Mouse (Mus musculus): ENCODE results near the gene Hist4h4. TPM values are rescaled to one million over a fixed set of nuclear protein-coding genes. Genes with fewer than 3 reads are reported as not detected.

Gene Hist4h4
- polyA plus RNA-seq, 1 experiment, result 1.2 TPM

DNA sequence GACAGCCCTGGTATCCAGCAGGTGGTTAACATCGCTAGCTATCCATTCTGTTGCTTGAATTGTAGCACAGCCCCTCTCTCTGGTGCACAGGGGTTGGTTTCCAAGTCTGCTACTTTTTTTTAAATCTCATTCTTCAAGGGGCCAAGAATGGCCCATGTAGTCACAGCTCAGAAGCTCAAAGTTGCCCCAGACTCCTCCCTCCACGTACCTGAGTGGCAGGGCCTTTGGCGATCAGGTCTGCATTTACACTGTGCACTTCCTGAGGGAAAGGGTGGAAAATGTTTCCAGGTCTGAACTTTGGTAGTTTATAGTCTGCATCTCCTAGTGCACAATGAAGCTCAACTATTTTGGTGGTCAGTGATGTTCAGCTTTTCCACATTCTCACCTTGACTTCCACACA is 43.1 kb upstream of the Hist4h4 start:
- Histone ChIP-seq H3K4me1 (ENCODE audit: control insufficient read depth, insufficient read depth, insufficient read length) (0 out of 2 replicates have a peak, but pooled peaks cover 5% of the 10 kb centered on the region), H3K36me3 (ENCODE audit: control insufficient read depth, insufficient read depth, low read length) (no peaks in the 10 kb centered on the region), H3K4me3 (ENCODE audit: extremely low read depth, insufficient read depth, insufficient read length) (no peak overlapping the region), H3K27me3 (ENCODE audit: control insufficient read depth, insufficient read depth, low read length) (no peaks in the 10 kb centered on the region), H3K27ac (ENCODE audit: insufficient read depth, low read length) (no peak overlapping the region)
- DNase-seq (ENCODE audit: low read depth in 1 of 2, low spot score in 2 of 2), result no peak
- WGBS, result 96% methylated on average over 3 of the region's 3 CpGs
- TF ChIP-seq POLR2A (IDR thresholded peaks at IDR 0.05; ENCODE audit: low read depth, low read length) (no peak), CTCF (IDR thresholded peaks at IDR 0.05; ENCODE audit: extremely low read depth, insufficient read depth, insufficient read length, insufficient replicate concordance) (no peak)

DNA sequence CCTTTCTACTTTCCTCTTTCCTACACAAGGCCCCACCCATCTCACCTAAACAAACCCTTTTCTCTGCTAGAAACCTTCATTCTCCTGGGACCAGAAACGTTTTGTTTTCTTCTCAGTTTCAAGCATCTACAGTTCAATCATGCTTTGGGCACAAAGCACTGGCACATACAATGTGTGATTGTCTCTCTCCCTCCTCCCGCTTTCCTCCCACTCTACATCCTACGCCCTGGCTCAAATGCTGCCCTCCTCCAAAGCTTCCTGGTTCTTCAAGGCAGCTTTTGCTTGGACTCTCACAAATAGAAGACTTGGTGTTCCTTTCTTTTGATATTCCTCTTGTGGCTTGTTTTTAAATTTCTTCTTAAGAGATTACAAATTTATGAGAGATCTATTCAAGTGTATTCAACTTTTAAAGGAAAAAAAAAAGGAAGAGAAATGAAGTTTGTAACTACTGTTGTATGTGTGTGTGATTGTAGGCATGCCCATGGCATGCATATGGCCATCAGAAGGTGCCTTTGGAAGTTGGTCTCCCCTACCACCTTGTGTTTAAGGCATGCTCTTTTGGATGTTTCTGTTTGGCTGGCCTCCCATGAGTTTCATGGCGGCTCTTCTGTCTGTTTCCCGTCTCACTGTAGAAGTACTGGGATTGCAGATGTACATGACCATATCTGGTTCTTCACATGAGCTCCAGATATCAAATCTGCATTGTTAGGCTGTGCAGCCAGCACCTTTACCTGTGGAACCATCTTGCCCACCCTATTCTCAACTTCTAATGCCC is 41.7 kb upstream of the Hist4h4 start:
- no peak for TF ChIP-seq CTCF (IDR thresholded peaks at IDR 0.05; ENCODE audit: extremely low read depth, insufficient read depth, insufficient read length, insufficient replicate concordance)
- no peak for TF ChIP-seq POLR2A (IDR thresholded peaks at IDR 0.05; ENCODE audit: low read depth, low read length)
- Histone ChIP-seq H3K36me3 (ENCODE audit: control insufficient read depth, insufficient read depth, low read length) (no peaks in the 10 kb centered on the region), H3K27me3 (ENCODE audit: control insufficient read depth, insufficient read depth, low read length) (no peaks in the 10 kb centered on the region), H3K4me3 (ENCODE audit: extremely low read depth, insufficient read depth, insufficient read length) (no peak overlapping the region), H3K27ac (ENCODE audit: insufficient read depth, low read length) (no peak overlapping the region), H3K4me1 (ENCODE audit: control insufficient read depth, insufficient read depth, insufficient read length) (0 out of 2 replicates have a peak, but pooled peaks cover 5% of the 10 kb centered on the region)
- no peak for DNase-seq (ENCODE audit: low read depth in 1 of 2, low spot score in 2 of 2)
- WGBS, result 85% methylated on average over 5 of the region's 5 CpGs

DNA sequence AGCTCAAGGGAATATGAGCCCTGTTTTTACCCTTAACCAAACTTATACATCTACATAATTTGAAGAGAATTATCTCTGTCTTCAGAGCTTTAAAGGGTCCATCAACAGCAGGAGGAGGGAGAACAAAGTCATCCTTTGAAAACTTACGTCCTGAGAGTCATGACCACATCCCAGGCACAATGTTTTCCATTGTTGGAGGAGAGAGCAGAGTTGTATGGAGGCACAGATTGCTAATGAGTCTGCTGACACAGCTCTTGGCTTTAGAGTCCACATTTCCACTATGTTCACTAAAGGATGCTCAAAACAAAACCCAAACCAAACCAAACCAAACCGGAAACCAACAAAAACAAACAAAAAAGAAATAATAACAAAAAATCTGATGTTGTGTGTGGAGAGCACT is 40.7 kb upstream of the Hist4h4 start:
- DNase-seq (ENCODE audit: low read depth in 1 of 2, low spot score in 2 of 2), result no peak
- Histone ChIP-seq H3K27me3 (ENCODE audit: control insufficient read depth, insufficient read depth, low read length) (no peaks in the 10 kb centered on the region), H3K4me3 (ENCODE audit: extremely low read depth, insufficient read depth, insufficient read length) (no peak overlapping the region), H3K36me3 (ENCODE audit: control insufficient read depth, insufficient read depth, low read length) (no peaks in the 10 kb centered on the region), H3K4me1 (ENCODE audit: control insufficient read depth, insufficient read depth, insufficient read length) (no peaks in the 10 kb centered on the region), H3K27ac (ENCODE audit: insufficient read depth, low read length) (no peak overlapping the region)
- 94% methylated on average over 2 of the region's 2 CpGs for WGBS
- TF ChIP-seq POLR2A (IDR thresholded peaks at IDR 0.05; ENCODE audit: low read depth, low read length) (no peak), CTCF (IDR thresholded peaks at IDR 0.05; ENCODE audit: extremely low read depth, insufficient read depth, insufficient read length, insufficient replicate concordance) (no peak)

DNA sequence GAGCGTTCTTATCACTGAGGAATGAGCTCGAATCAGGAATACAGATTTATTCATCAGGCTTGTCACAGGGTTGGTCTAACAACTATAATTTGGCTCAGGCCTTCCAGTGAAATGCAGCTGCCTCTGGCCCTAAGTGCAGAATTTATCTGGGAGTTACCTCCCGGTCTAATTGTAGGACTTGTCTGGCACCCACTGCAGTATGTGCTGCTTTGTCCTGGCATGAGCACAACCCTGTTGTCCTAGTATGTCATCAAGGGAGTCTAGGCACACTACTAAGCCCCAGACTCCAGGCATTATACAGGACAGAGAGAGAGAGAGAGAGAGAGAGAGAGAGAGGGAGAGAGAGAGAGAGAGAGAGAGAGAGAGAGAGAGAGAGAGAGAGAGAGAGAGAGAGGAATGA is 33.1 kb upstream of the Hist4h4 start:
- no peaks in the 10 kb centered on the region for H3K4me1 ChIP-seq (ENCODE audit: control insufficient read depth, insufficient read depth, insufficient read length)
- 89% methylated on average over 3 of the region's 3 CpGs for WGBS
- H3K27ac ChIP-seq (ENCODE audit: insufficient read depth, low read length), result no peak overlapping the region
- H3K36me3 ChIP-seq (ENCODE audit: control insufficient read depth, insufficient read depth, low read length), result no peaks in the 10 kb centered on the region
- no peaks in the 10 kb centered on the region for H3K27me3 ChIP-seq (ENCODE audit: control insufficient read depth, insufficient read depth, low read length)
- H3K4me3 ChIP-seq (ENCODE audit: extremely low read depth, insufficient read depth, insufficient read length), result no peak overlapping the region
- no peak for DNase-seq (ENCODE audit: low read depth in 1 of 2, low spot score in 2 of 2)
- TF ChIP-seq CTCF (IDR thresholded peaks at IDR 0.05; ENCODE audit: extremely low read depth, insufficient read depth, insufficient read length, insufficient replicate concordance) (no peak), POLR2A (IDR thresholded peaks at IDR 0.05; ENCODE audit: low read depth, low read length) (no peak)

DNA sequence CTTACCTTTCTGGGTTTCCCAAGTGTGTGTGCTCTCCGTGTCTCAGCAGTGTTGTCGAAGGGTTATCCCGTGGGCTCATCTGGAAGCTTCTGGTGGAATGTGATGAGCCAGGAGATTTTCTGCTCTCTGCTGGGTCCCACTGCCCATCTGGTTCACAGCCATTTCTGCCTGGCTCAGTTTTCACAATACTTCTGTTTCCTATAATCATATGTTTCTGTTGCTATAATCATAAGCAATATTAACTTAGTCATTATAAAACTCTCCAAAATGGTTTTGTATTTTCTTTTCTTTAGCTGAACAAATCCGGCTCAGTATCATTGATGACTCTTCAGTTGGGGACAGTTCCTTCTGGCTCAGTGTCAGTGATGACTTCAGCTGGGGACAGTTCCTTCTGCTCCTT is 31.1 kb upstream of the Hist4h4 start, which contains the start of gene Smco3:
Gene Smco3, minus strand, starts transcription at position 101 of the 400 bp plus-strand sequence.
- Histone ChIP-seq H3K27me3 (ENCODE audit: control insufficient read depth, insufficient read depth, low read length) (no peaks in the 10 kb centered on the region), H3K4me3 (ENCODE audit: extremely low read depth, insufficient read depth, insufficient read length) (no peak within 1 kb of the TSS), H3K36me3 (ENCODE audit: control insufficient read depth, insufficient read depth, low read length) (no peaks in the 10 kb centered on the region), H3K27ac (ENCODE audit: insufficient read depth, low read length) (no peak within 1 kb of the TSS), H3K4me1 (ENCODE audit: control insufficient read depth, insufficient read depth, insufficient read length) (no peaks in the 10 kb centered on the region)
- DNase-seq (ENCODE audit: low read depth in 1 of 2, low spot score in 2 of 2), result no peak
- TF ChIP-seq POLR2A (IDR thresholded peaks at IDR 0.05; ENCODE audit: low read depth, low read length), result no peak
- no peak for TF ChIP-seq CTCF (IDR thresholded peaks at IDR 0.05; ENCODE audit: extremely low read depth, insufficient read depth, insufficient read length, insufficient replicate concordance)
- 80% methylated on average over 4 of the region's 4 CpGs for WGBS

DNA sequence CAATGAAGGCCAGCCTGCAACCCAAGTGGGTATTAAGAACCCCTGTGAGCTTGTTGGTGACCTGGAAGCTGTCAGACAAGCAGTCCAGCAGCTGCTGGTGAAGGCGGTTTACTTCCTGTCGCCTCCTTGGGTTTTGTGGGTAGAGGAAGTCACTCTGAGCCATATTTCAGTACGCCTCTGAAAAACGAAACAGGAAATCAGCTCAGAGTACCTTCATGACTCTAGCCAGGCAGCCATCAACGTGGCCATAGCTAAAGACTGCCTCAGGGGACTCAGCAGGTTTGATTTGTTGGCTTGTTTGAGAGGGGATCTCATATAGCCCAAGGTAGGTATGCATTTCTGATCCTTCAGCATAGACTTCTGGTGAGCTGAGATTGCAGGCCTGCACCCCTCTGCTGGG is 27.5 kb upstream of the Hist4h4 start:
- WGBS, result 9% methylated on average over 5 of the region's 5 CpGs
- Histone ChIP-seq H3K27me3 (ENCODE audit: control insufficient read depth, insufficient read depth, low read length) (no peaks in the 10 kb centered on the region), H3K36me3 (ENCODE audit: control insufficient read depth, insufficient read depth, low read length) (no peaks in the 10 kb centered on the region), H3K27ac (ENCODE audit: insufficient read depth, low read length) (peak overlapping the region; percentile 19; the same call in 1 of the 2 replicates), H3K4me1 (ENCODE audit: control insufficient read depth, insufficient read depth, insufficient read length) (no peaks in the 10 kb centered on the region; the same call in 1 of the 2 replicates), H3K4me3 (ENCODE audit: extremely low read depth, insufficient read depth, insufficient read length) (no peak overlapping the region)
- peak in 1 of 2 experiments; percentile 49 for DNase-seq (ENCODE audit: low read depth in 1 of 2, low spot score in 2 of 2)
- TF ChIP-seq CTCF (IDR thresholded peaks at IDR 0.05; ENCODE audit: extremely low read depth, insufficient read depth, insufficient read length, insufficient replicate concordance) (no peak), POLR2A (IDR thresholded peaks at IDR 0.05; ENCODE audit: low read depth, low read length) (no peak)

DNA sequence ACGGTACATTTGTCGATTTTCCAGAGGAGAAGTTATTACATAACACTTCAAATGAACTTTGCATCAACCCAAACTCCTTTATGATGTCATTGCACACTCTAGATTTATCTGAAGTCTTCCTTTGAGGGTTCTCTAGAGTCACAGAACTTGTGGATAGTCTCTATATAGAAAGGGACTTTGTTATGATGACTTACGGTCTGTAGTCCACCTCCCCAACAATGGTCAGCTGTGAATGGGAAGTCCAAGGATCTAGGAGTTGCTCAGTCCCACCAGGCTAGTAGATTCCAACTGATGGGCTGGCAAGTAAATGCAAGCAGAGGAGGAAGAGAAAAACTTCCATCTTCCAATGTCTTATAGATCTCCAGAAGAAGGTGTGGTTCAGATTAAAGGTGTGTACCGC is 24.5 kb upstream of the Hist4h4 start:
- Histone ChIP-seq H3K27ac (ENCODE audit: insufficient read depth, low read length) (no peak overlapping the region), H3K4me3 (ENCODE audit: extremely low read depth, insufficient read depth, insufficient read length) (no peak overlapping the region), H3K27me3 (ENCODE audit: control insufficient read depth, insufficient read depth, low read length) (no peaks in the 10 kb centered on the region), H3K4me1 (ENCODE audit: control insufficient read depth, insufficient read depth, insufficient read length) (no peaks in the 10 kb centered on the region; the same call in 1 of the 2 replicates), H3K36me3 (ENCODE audit: control insufficient read depth, insufficient read depth, low read length) (peaks cover 11% of the 10 kb centered on the region)
- no peak for DNase-seq (ENCODE audit: low read depth in 1 of 2, low spot score in 2 of 2)
- WGBS, result 38% methylated on average over 4 of the region's 4 CpGs
- TF ChIP-seq CTCF (IDR thresholded peaks at IDR 0.05; ENCODE audit: extremely low read depth, insufficient read depth, insufficient read length, insufficient replicate concordance) (no peak), POLR2A (IDR thresholded peaks at IDR 0.05; ENCODE audit: low read depth, low read length) (no peak)
